Mouse (Mus musculus): ENCODE results near the gene Hdac10. TPM values are rescaled to one million over a fixed set of nuclear protein-coding genes. Genes with fewer than 3 reads are reported as not detected.
A peak's percentile ranks its signal among the peaks of the same experiment; 100 is the strongest.

Hdac10 gene
- total RNA-seq, 2 experiments from 2014 or later, result 19.8 TPM

GRCm38 (mm10) chr15:89124312-89124711 is 4.2 kb downstream of the Hdac10 start:
- DNase-seq (ENCODE audit: low spot score in 2 of 2), result no peak

DNA sequence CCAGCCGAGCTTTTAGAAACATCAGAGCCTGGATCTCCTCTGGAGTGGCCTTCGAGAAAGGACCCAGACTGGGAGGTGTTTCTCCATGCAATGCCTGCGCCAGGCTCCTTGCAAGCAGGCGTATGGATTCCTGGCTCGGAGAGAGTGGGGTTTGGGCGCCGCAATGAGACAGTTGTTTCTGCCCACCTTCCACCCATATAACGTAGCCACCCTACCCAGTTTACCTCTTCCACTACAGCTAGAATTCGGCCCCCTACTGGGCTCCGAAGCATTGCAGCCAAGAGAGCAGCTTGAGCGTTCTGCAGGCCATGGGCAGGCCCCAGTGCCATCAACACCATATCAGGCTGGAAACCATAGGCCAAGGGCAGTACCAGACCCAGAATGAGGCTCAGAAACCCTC is 4.9 kb downstream of the Hdac10 start:
- no peak for DNase-seq (ENCODE audit: low spot score in 2 of 2)

DNA sequence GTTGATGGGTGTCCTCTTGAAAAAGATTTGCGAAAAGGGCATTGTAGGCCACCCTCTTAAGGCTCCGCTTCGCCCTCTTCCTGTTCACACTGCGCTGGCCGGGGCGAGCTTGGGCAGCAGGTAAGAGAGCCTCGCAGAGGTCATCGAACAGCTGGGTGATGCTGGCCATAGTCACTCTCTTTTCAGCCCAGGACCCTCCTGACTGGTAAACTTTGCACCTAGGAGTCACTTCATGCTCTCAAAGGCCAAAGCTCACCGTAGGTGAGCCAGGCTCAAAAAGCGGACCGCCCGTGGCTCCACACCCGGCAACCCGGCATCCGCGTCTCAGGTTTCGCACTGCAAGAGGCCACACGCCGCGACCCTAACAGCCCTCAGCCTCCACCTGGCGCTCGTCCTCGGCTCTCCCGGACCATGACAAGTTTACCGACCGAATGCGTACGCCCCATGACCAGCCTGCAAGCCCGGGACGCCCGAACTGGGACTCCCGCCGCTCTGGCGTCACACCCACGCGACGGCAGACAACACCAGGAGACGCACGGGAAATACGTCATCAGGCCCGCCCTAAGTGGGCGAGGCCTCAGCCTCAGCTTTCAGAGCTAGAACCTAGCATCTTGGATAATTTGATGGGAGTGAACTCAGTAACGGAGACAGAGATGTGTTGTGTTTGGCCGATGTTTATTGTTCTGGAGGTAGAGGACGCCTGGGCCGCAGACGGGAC is 5.7 kb downstream of the Hdac10 start, which contains the start of gene Tubgcp6:
Gene Tubgcp6, minus strand, starts transcription at position 464 of the 718 bp plus-strand sequence.
- DNase-seq (ENCODE audit: low spot score in 2 of 2), result peak; percentile 92

DNA sequence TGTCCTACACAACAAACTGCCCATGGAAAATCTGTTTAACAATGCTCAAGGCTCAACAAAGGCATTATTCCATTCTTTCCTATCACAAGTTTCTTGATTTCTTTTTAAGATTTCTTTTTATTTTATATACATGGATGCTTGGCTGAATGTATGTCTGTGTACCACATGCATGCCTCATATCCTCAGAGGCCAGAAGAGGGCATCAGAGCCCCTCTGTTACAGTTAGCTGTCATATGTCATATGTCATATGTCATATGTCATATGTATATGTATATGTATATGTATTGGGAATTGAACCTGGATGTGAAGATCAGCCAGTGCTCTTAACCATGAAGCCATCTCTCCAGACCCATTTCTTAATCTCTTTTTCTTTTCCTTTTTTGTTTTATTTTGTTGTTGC is 10.5 kb downstream of the Hdac10 start:
- DNase-seq (ENCODE audit: low spot score in 2 of 2), result no peak

- peak in 1 of 2 experiments; percentile 46 for DNase-seq (ENCODE audit: low spot score in 2 of 2)
Measured at GRCm38 (mm10) chr15:89110147-89110546, 18.4 kb downstream of the Hdac10 start.

GRCm38 (mm10) chr15:89106976-89107375 is 21.5 kb downstream of the Hdac10 start:
- no peak for DNase-seq (ENCODE audit: low spot score in 2 of 2)

DNA sequence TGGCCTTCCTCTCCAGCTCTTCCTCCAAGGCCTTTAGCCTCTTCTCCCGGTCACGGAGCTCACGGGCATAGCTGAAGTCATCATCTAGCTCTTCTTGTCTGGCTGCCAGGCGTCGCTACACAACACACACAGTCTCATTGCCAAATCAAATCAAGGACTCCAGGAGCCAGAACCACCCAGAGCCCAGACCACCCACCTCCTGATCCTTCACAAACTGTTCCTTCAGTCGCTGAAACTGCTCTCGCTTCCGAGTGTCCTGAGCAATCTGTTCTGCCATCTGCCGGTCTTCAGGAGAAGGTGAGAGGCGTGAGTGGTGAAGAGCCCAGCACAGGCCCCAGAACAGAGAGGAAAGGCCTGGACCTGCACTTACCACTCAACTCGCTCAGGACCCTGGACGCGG is 22.4 kb downstream of the Hdac10 start:
- no peak for DNase-seq (ENCODE audit: low spot score in 2 of 2)

- DNase-seq (ENCODE audit: low spot score in 2 of 2), result no peak
Measured at GRCm38 (mm10) chr15:89104425-89104824, 24.1 kb downstream of the Hdac10 start.

- no peak for DNase-seq (ENCODE audit: low spot score in 2 of 2)
Measured at GRCm38 (mm10) chr15:89103921-89104320, 24.6 kb downstream of the Hdac10 start.

DNA sequence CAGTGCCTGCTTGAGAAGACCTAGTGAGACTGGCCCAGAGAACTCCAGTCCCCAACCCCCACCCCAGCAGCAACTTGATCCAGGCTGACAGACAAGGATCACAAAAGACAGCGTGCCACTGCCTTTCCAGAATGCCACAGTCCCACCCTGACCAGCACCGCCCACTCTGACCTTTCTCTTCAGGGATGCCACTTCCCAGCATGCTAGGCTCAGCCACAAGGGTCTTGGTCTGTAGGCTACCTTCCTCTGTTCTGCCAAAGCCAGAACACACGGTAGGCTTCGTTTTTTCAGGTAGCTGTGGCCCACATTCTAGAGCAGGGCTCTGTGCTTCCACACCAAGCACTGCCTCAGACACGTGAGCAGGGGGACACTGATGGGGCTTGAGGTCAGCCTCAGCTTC is 25.9 kb downstream of the Hdac10 start:
- DNase-seq (ENCODE audit: low spot score in 2 of 2), result no peak

DNA sequence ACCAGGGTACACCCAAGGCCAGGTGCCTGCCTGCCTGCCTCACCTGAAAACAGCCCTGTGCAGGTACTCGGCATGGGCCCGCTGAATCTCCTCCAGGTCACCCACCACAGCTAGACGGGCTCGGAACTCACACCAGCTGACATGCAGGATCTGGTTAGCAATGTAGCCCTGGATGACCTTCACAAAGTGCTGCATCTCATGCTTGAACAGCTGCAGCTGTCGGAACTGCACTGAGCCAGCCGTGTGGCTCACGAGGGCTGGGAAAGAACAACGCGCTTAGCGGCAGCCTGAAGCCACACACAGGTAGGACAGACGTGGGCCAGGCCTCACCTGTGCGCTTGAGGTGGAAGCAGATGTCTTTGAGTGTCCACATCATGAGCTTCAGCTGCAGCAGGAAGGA is 27.7 kb downstream of the Hdac10 start:
- no peak for DNase-seq (ENCODE audit: low spot score in 2 of 2)

DNA sequence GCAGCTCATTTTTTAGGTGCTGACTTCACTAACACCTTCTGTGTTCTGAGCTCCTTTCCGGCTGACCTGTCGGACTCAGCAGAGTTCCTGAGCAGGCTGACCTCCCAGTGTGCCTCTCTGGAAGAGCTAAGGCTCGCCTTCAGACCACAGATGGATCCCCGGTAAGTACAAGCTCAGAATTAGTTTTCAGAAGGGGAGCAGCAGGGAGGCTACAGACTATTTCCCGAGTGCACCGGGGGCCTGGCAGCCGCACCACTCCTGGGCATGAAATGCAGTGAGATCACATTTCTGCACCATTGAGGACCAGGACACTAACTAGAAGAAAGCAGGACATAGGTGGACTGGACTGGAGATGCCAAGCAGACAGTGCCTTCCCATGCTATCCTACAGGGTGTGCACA is 29.9 kb downstream of the Hdac10 start:
- DNase-seq (ENCODE audit: low spot score in 2 of 2), result no peak

GRCm38 (mm10) chr15:89097450-89097849 is 31.1 kb downstream of the Hdac10 start:
- DNase-seq (ENCODE audit: low spot score in 2 of 2), result no peak

- no peak for DNase-seq (ENCODE audit: low spot score in 2 of 2)
Measured at GRCm38 (mm10) chr15:89092181-89092580, 36.3 kb downstream of the Hdac10 start.

GRCm38 (mm10) chr15:89090662-89091061 is 37.8 kb downstream of the Hdac10 start:
- no peak for DNase-seq (ENCODE audit: low spot score in 2 of 2)

GRCm38 (mm10) chr15:89089248-89090051 is 39.0 kb downstream of the Hdac10 start:
- DNase-seq (ENCODE audit: low spot score in 2 of 2), result peak in 1 of 2 experiments; percentile 39

DNA sequence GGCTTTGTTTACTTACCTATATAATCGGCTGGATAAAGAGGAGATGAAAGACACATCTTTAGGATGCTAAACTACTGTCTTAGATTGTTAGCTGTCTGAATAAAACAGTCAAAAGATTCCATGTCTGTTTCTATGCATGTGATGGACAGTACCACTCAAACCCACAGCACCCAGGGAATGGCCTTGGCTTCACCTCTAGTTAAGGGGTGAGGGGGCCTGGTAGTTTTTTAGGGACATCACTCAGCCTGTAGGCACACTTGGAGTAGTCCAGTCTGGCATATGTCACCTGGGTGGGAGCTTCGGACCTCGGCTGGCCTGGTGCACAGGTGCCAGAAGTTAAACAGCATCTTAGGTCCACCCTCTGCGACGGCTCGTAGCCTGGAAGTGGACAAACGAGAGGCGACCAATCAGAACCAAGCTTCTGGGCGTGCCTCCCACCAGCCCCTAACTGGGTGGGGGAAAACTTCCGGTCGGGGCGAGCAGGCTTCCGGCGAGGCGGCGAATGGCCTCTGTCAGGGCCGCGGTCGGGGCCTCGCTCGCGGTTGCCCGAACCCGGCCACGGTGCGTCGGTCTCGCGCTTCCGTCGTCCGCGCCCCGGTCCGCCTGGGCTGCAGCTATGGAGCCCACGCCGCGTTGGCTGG is 39.8 kb downstream of the Hdac10 start, which contains the start of gene Selenoo:
Gene Selenoo, plus strand, starts transcription at position 478 of the 641 bp plus-strand sequence.
- DNase-seq (ENCODE audit: low spot score in 2 of 2), result peak; percentile 80 to 84

DNA sequence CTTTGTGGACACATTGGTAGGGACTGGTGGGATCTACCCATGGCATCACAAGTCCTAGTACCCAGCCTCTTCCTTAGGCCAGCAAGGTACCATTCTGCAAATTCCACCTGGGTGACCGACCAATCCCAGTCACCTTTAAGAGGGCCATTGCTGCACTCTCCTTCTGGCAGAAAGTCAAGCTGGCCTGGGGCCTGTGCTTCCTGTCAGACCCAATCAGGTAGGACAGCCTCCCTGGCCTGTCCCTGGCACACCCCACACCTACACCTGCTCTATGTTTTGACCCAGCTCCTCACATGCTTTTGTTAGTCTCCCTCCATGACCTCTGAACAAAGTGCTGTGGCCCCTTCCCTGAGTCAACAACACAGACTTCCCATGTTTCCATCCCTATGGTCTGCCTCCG is 43.7 kb downstream of the Hdac10 start:
- no peak for DNase-seq (ENCODE audit: low spot score in 2 of 2)

DNA sequence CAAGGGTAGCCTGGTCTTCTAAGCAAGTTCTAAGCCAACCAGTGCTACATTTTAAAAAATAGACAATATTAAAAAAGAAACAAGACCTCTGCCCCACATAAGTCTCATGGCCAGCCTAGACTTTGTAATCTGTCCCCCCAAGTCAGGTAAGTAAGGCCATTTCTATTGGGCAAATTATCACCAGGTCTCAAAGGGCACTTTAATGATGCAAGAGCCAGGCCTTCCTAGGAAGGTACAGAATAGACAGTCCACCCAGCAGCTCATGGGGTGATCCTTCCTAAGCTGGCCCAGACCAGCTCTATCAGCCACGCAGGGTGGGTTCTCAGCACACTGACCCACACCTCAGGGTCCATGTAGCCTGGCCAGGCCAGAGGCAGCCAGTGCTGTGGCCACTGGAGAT is 44.6 kb downstream of the Hdac10 start:
- no peak for DNase-seq (ENCODE audit: low spot score in 2 of 2)

GRCm38 (mm10) chr15:89078208-89078836 is 50.2 kb downstream of the Hdac10 start:
- no peak for DNase-seq (ENCODE audit: low spot score in 2 of 2)

DNA sequence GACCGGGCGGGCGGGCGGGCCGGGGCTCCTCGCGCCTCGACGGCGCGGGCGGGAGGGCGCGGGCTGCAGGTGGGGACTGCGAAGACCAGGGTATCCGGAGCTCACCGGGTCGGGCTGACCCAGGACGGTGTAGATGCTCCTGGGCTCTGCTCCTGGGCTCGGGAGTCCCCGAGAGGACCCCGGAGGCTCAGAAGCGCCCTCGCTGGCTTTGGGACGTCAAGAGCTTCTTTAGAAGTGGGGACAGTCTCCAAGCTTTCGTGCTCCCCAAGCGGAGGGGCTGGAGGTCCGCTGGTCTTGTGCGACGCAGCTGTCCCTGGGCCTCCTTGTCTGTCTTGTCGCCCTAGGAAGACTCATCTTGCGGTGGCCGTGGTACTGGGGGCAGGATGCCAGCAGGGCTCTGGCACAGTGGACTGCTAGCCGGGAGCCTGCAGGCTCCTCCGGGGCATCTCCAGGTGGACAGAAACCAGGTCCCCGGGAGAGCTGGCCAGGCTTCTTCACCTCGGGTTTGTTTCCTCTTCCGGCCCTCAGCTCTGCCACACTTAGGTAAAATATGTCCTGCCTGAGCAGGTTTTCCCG is 52.3 kb downstream of the Hdac10 start:
- peak in 1 of 2 experiments; percentile 35 for DNase-seq (ENCODE audit: low spot score in 2 of 2)

Data from adrenal gland, postnatal 4 days (tissue).